Mouse (Mus musculus) lung, embryonic 16.5 days (tissue): ENCODE results near the gene Iqgap1. TPM values are rescaled to one million over a fixed set of nuclear protein-coding genes. Genes with fewer than 3 reads are reported as not detected.

ENCODE experiments used
- ATAC-seq: fragments of 200-750 bp; cut with Nextera tagmentation; 2 replicates; pipeline ENCODE4 v1.8.0; 2017; ENCODE audit warnings: low read depth, mild to moderate bottlenecking, moderate library complexity
- H3K27ac ChIP-seq: fragments of 300-500 bp; sonication (generic); 2 replicates; pipeline ENCODE4 v1.5.1; 2014; ENCODE audit warnings: mild to moderate bottlenecking, control low read depth, low read length
- H3K27me3 ChIP-seq: fragments of 300-500 bp; sonication (generic); 2 replicates; pipeline ENCODE4 v1.6.1; 2014; ENCODE audit warnings: low read depth, low read length, mixed read lengths; ENCODE audit not compliant: control insufficient read depth, insufficient read depth
- H3K36me3 ChIP-seq: fragments of 300-500 bp; sonication (generic); 2 replicates; pipeline ENCODE4 v1.6.1; 2014; ENCODE audit warnings: low read length; ENCODE audit not compliant: control insufficient read depth, insufficient read depth
- H3K4me1 ChIP-seq: fragments of 300-500 bp; sonication (generic); replicated peaks from 2 replicates; pipeline ENCODE4 v1.6.1; 2014; ENCODE audit warnings: low read length, mixed read lengths; ENCODE audit not compliant: control insufficient read depth, insufficient read depth
- H3K4me2 ChIP-seq: fragments of 300-500 bp; sonication (generic); 2 replicates; pipeline ENCODE4 v1.6.1; 2014; ENCODE audit warnings: low read depth, low read length, control low read depth
- H3K4me3 ChIP-seq: fragments of 300-500 bp; sonication (generic); 2 replicates; pipeline ENCODE4 v1.5.1; 2014; ENCODE audit warnings: mild to moderate bottlenecking, low read length, control low read depth
- H3K9ac ChIP-seq: fragments of 300-500 bp; sonication (generic); 2 replicates; pipeline ENCODE4 v1.6.1; 2014; ENCODE audit warnings: low read length, control low read depth
- H3K9me3 ChIP-seq: fragments of 300-500 bp; sonication (generic); 2 replicates; pipeline ENCODE4 v1.6.1; 2016; ENCODE audit warnings: low read length; ENCODE audit not compliant: control insufficient read depth
- WGBS: fragments of 180-500 bp; shearing (Covaris S2); extraction: QIAGEN DNeasy Blood & Tissue Kit; methylation state at CpG from one replicate; pipeline ENCODE4 v1.1.7; 2014; 5-methylcytosine and 5-hydroxymethylcytosine counted together
- polyA plus RNA-seq: library from polyadenylated mRNA; unstranded; fragments of >200 nt; fragmentation: Nextera tagmentation; extraction: Ambion mirVana; gene quantifications from 2 replicates; pipeline ENCODE4 v1.2.1, GENCODE M21; 2015

Gene Iqgap1
- polyA plus RNA-seq, 1 experiment from 2014 or later = 136 TPM

DNA sequence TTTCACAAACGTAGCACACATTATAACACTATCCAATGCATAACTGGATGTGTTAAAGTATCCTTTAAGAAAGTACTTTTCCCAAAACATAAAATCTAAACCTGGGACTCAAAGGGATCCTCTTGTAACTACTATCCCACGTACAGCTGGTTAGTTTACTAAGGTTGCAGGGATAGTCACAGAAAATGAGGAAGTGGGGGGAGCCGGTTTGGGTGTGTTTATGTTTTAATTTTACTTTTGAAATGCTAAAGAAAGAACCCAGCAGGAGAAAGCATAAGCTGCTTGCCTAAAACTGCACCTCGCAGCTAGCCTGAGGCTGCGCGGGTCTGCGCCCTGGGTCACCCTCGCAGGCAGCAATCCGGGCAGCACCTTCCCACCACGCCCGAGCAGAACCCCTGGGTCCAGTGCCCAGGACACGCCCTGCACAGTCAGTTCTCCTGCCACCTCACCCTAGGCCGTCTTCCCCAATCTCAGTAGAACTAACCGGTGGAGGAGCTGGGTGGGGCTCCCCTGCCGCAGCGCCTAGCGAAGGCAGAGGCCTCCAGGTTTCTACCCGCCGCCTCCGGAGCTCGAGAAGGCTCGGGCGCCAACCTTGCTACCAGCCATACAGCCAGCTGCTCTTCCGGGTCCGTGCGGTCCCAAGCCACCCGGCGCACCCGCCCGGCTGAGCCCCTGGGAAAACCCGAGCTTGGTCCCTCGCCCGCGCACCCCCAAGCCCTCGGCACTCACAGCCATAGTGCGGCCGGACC, 23.2 kb downstream of the Iqgap1 start:
- WGBS = under 1% methylated on average over 37 of the region's 37 CpGs
- Histone ChIP-seq H3K27ac (peak overlapping the region; percentile 87), H3K4me1 (peaks cover 21% of the 10 kb centered on the region), H3K9me3 (no peaks in the 10 kb centered on the region), H3K36me3 (peaks cover 5% of the 10 kb centered on the region; the same call in 1 of the 2 replicates), H3K9ac (peak overlapping the region; percentile 91), H3K4me2 (peak overlapping the region; percentile 64), H3K4me3 (peak overlapping the region; percentile 97), H3K27me3 (no peaks in the 10 kb centered on the region)
- ATAC-seq = peak; percentile 64

- Histone ChIP-seq H3K4me3 (no peak overlapping the region), H3K9ac (no peak overlapping the region), H3K4me2 (peak overlapping the region; percentile 33), H3K36me3 (peaks cover 9% of the 10 kb centered on the region), H3K4me1 (peaks cover 36% of the 10 kb centered on the region), H3K27ac (peak overlapping the region; percentile 87), H3K27me3 (no peaks in the 10 kb centered on the region), H3K9me3 (no peaks in the 10 kb centered on the region)
- ATAC-seq = peak; percentile 46
- WGBS = 50% methylated on average over 5 of the region's 5 CpGs
Measured at GRCm38 (mm10) chr7:80799307-80799706, 26.5 kb downstream of the Iqgap1 start.

DNA sequence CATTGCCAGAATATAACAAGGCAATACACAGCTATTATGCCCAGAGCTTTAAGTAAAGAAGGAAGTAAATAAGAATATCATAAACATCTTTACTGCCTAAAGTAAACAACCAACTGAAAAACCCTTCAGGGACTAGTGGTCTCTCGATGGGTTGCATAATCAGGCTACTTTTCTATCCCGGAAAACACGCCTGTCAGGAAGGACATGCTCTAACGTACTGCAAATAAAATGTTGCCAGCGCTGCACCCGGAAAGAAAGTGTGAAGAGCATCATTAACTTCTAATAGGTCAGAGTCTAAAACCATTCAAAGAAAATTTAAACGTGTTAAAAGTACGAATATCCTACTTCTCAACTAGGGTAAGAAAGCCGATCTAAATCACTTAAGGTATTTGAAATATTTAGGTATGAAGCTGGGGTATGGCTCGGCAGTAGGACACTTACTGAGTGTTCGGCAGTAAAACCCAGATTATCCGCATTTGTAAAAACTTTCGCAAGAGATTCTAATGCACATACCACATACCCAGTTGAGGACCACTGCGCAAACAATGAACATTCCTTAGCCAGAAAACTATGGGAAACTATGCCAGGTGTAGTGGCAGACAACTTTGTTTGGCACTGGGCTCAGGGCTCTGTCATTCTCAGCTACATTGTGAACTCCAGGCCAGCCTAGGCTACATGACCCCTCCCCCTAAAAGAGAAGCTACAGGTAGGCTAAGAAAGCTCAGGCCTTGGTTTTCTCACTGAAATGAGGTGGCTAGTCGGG, 28.8 kb downstream of the Iqgap1 start:
- no peaks in the 10 kb centered on the region for H3K27me3 ChIP-seq
- 0 out of 2 replicates have a peak overlapping the region, but pooled peaks have one; percentile 5 for H3K9ac ChIP-seq
- H3K36me3 ChIP-seq = peaks cover 11% of the 10 kb centered on the region
- H3K4me1 ChIP-seq = peaks cover 35% of the 10 kb centered on the region
- no peak overlapping the region for H3K4me3 ChIP-seq
- 44% methylated on average over 15 of the region's 15 CpGs for WGBS
- peak overlapping the region; percentile 25 for H3K4me2 ChIP-seq
- peak overlapping the region; percentile 90 for H3K27ac ChIP-seq
- H3K9me3 ChIP-seq = no peaks in the 10 kb centered on the region
- peak; percentile 50 for ATAC-seq

DNA sequence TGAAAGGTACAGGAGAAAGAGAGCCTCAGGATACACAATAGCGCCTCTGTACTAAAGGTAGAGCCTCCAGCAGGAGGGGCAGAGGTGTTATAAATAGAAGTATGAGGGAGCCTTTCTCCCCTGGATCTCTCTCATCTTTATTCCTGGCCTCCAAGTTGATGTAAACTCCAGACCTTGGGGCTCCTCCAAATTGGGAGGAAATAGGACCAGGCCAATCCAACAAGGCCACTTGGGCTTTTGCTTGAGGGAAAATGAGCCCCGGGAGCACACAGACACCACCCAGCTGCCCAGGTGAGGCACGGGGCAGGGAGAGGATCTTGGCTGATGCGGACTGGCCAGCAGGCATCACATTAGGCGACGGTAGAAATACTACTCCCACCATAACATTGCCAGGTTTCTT, 29.5 kb downstream of the Iqgap1 start:
- H3K4me1 ChIP-seq = peaks cover 36% of the 10 kb centered on the region
- no peak for ATAC-seq
- H3K27me3 ChIP-seq = no peaks in the 10 kb centered on the region
- peak overlapping the region; percentile 25 for H3K4me2 ChIP-seq
- H3K36me3 ChIP-seq = peaks cover 11% of the 10 kb centered on the region
- H3K9me3 ChIP-seq = no peaks in the 10 kb centered on the region
- H3K9ac ChIP-seq = peak overlapping the region; percentile 38; the same call in 1 of the 2 replicates
- H3K4me3 ChIP-seq = no peak overlapping the region
- 63% methylated on average over 6 of the region's 6 CpGs for WGBS
- peak overlapping the region; percentile 90 for H3K27ac ChIP-seq

GRCm38 (mm10) chr7:80789534-80789933, 36.2 kb downstream of the Iqgap1 start:
- H3K9ac ChIP-seq = no peak overlapping the region
- no peaks in the 10 kb centered on the region for H3K9me3 ChIP-seq
- peak overlapping the region; percentile 72 for H3K27ac ChIP-seq
- no peak overlapping the region for H3K4me2 ChIP-seq
- WGBS = 19% methylated on average over 5 of the region's 5 CpGs
- peak; percentile 53; the same call in 1 of the 2 replicates for ATAC-seq
- no peak overlapping the region for H3K4me3 ChIP-seq
- no peaks in the 10 kb centered on the region for H3K27me3 ChIP-seq
- H3K4me1 ChIP-seq = peaks cover 43% of the 10 kb centered on the region
- H3K36me3 ChIP-seq = 0 out of 2 replicates have a peak, but pooled peaks cover 2% of the 10 kb centered on the region

DNA sequence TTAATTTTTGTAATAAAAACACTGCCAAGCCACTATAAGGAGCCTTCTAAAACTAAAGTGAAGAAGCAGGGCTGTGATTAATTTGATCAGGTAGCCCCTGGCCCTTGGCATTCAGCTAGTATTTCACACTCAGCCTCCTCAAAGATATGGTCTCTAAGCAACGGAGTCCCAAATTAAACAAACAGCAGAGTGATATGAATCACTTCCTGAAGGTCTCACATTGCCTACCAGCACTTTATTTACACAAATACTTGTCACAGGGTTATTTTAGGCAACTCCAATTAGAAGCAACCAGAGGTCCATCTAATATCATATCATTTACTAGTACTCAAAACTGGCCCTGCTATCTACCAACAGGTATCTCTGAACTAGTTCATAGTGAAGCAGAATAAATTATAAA, 36.7 kb downstream of the Iqgap1 start:
- Histone ChIP-seq H3K9ac (no peak overlapping the region), H3K27ac (peak overlapping the region; percentile 72), H3K36me3 (0 out of 2 replicates have a peak, but pooled peaks cover 2% of the 10 kb centered on the region), H3K4me2 (peak overlapping the region; percentile 21; the same call in 1 of the 2 replicates), H3K27me3 (no peaks in the 10 kb centered on the region), H3K4me3 (no peak overlapping the region), H3K4me1 (peaks cover 46% of the 10 kb centered on the region), H3K9me3 (no peaks in the 10 kb centered on the region)
- 5% methylated on average over 1 of the region's 1 CpGs for WGBS
- peak; percentile 79 for ATAC-seq

GRCm38 (mm10) chr7:80788002-80788401, 37.8 kb downstream of the Iqgap1 start:
- Histone ChIP-seq H3K4me1 (peaks cover 49% of the 10 kb centered on the region), H3K9me3 (no peaks in the 10 kb centered on the region), H3K9ac (no peak overlapping the region), H3K4me2 (no peak overlapping the region), H3K36me3 (no peaks in the 10 kb centered on the region), H3K27ac (no peak overlapping the region), H3K27me3 (no peaks in the 10 kb centered on the region), H3K4me3 (no peak overlapping the region)
- ATAC-seq = no peak
- WGBS = 53% methylated on average over 7 of the region's 7 CpGs

- no peak overlapping the region for H3K4me3 ChIP-seq
- 0 out of 2 replicates have a peak, but pooled peaks have one; percentile 3 for ATAC-seq
- WGBS = 41% methylated on average over 6 of the region's 6 CpGs
- H3K4me1 ChIP-seq = peaks cover 56% of the 10 kb centered on the region
- peak overlapping the region; percentile 51 for H3K27ac ChIP-seq
- H3K36me3 ChIP-seq = no peaks in the 10 kb centered on the region
- H3K27me3 ChIP-seq = no peaks in the 10 kb centered on the region
- no peak overlapping the region for H3K9ac ChIP-seq
- no peak overlapping the region for H3K4me2 ChIP-seq
- no peaks in the 10 kb centered on the region for H3K9me3 ChIP-seq
Measured at GRCm38 (mm10) chr7:80786746-80787145, 39.0 kb downstream of the Iqgap1 start.

DNA sequence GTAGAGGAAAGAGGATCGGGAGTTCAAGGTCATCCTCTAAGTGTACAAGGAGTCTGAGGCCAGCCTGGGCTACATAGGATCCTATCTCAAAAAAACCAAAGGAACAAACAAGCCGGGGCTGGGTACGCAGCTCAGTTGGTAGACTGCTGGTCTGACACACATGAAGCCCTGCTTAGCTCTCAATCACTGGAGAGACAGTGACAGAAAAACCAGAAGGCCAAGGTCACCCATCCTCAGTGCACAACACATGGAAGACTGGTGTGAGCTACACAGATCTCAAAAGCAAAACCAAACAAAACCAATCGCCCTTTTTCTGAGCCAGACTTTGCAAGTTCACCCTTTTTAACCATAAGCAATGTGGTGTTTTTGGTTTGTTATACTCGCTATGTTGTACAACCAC, 41.9 kb downstream of the Iqgap1 start:
- no peak for ATAC-seq
- Histone ChIP-seq H3K36me3 (no peaks in the 10 kb centered on the region), H3K27me3 (no peaks in the 10 kb centered on the region), H3K27ac (no peak overlapping the region), H3K9ac (no peak overlapping the region), H3K4me2 (no peak overlapping the region), H3K9me3 (no peaks in the 10 kb centered on the region), H3K4me3 (no peak overlapping the region), H3K4me1 (peaks cover 43% of the 10 kb centered on the region)
- 76% methylated on average over 5 of the region's 5 CpGs for WGBS
